Mouse (Mus musculus): ENCODE data around the gene Cmip.

Cmip gene

DNA sequence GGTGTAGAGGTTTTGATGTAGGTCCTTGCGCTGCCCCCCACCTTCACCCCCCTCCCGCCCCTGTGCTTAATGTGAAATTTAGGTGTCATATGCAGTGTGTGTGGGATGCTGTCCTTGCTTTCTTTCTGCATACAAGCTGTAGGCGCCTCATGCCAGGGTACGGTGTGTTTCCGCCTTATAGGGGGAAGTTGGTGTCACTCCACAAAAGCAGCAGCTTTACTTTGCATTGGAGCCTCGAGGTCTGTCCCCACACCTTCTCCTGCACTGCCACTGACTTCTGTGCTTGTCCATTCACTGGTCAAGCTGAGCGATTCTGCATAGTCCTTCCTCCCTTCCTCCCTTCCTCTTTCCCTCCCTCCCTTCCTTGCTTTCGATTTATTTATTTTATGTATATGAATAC lies 250.8 kb downstream of the Cmip start:
- no peak for DNase-seq (ENCODE audit: low read depth)

All from NIH3T3 (cell line).